ENCODE assay signal across 15 mouse cellular contexts in the genomic region with DNA sequence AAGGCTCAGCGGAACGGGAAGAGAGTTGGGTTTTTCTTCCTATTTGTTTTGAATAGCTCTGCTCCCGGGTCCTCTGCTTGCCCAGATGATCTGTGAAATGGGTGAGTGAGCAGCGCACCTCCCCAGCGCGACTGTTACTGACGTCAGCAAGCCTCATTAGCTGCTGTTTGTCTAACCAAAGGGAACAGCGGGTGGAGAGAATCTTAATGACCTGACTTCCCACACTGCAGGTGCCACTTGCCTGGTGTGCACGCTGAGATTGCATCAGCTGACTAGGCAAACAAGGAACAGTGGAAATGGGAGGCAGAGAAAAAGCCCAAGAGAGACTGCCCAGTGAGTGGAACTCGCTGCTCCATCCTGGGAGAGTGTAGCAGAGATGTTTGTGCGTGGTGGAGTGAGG. TPM values are rescaled to one million over a fixed set of nuclear protein-coding genes. Genes with fewer than 3 reads are reported as not detected.
A peak's percentile ranks its signal among the peaks of the same experiment; 100 is the strongest.
DNase-seq lines count a peak whose midpoint lies in the region; ATAC-seq and TF ChIP-seq lines count a peak whose summit lies in the region.
"Had no signal": no experiment of that assay in that cellular context is flagged by ENCODE, and none has a peak within 500 bp of the region (broad histone marks: within the 10 kb centered on the region; RNA-seq: fewer than 3 reads in every experiment).

No protein-coding gene starts in this region.

- no peak for TF ChIP-seq CTCF in kidney, postnatal 0 days (IDR thresholded peaks at IDR 0.05; ENCODE audit: low read depth)

- ATAC-seq in neural tube, embryonic 14.5 days (ENCODE audit: low read depth), result peak; percentile 28; the same call in 1 of the 2 replicates
- peak; percentile 50 for ATAC-seq in kidney, postnatal 0 days (replicated peaks; ENCODE audit: low FRiP score, low read depth)
- no peak for ATAC-seq in megakaryocyte, adult 5-6 weeks (ENCODE audit: poor library complexity, severe bottlenecking)
- ATAC-seq: forebrain, embryonic 16.5 days had no signal

- DNase-seq in neural tube, embryonic 10.5 days (ENCODE audit: extremely low spot score, low spot score), result no peak
- DNase-seq in ZHBTc4 (ENCODE audit: low read depth, low spot score), result peak; percentile 52
- peak; percentile 37 for DNase-seq in kidney, postnatal 0 days (ENCODE audit: low spot score)
- DNase-seq in c-Kit-positive CD71-positive TER-119-positive erythroid progenitor cells, embryonic 14.5 days (ENCODE audit: low spot score), result no peak
- DNase-seq in embryo, embryonic 9.5 days (ENCODE audit: extremely low spot score), result no peak
- DNase-seq: cerebellum, postnatal 25 days; gastrocnemius, postnatal 14 days; right cerebral cortex, postnatal 4 days had no signal

- H3K4me1 ChIP-seq in neural tube, embryonic 14.5 days (ENCODE audit: control insufficient read depth, insufficient read depth, low read length), result no peaks in the 10 kb centered on the region
- H3K4me1 ChIP-seq in kidney, postnatal 0 days (replicated peaks; ENCODE audit: insufficient read depth, low read length), result 0 out of 2 replicates have a peak, but pooled peaks cover 4% of the 10 kb centered on the region
- H3K4me1 ChIP-seq: limb, embryonic 13.5 days; lung, embryonic 15.5 days had no signal

- WGBS in neural tube, embryonic 14.5 days, result 47% methylated on average over 11 of the region's 11 CpGs
- WGBS in kidney, postnatal 0 days, result 37% methylated on average over 11 of the region's 11 CpGs

- H3K4me3 ChIP-seq in neural tube, embryonic 14.5 days (ENCODE audit: low read depth, low read length), result no peak overlapping the region
- no peak overlapping the region for H3K4me3 ChIP-seq in kidney, postnatal 0 days (replicated peaks; ENCODE audit: low read depth, low read length)
- H3K4me3 ChIP-seq: heart, embryonic 13.5 days; limb, embryonic 13.5 days; lung, embryonic 15.5 days had no signal

- no peaks in the 10 kb centered on the region for H3K36me3 ChIP-seq in neural tube, embryonic 14.5 days (ENCODE audit: control insufficient read depth, insufficient read depth, low read length)
- no peaks in the 10 kb centered on the region for H3K36me3 ChIP-seq in kidney, postnatal 0 days (ENCODE audit: insufficient read depth, low read length)
- H3K36me3 ChIP-seq: G1E; heart, embryonic 13.5 days; limb, embryonic 13.5 days; lung, embryonic 15.5 days had no signal

- H3K9me3 ChIP-seq in neural tube, embryonic 14.5 days (ENCODE audit: control insufficient read depth, low read length), result no peaks in the 10 kb centered on the region
- no peaks in the 10 kb centered on the region for H3K9me3 ChIP-seq in kidney, postnatal 0 days (replicated peaks; ENCODE audit: low read length)
- H3K9me3 ChIP-seq: heart, embryonic 13.5 days; limb, embryonic 13.5 days; lung, embryonic 15.5 days had no signal

- no peaks in the 10 kb centered on the region for H3K27me3 ChIP-seq in neural tube, embryonic 14.5 days (ENCODE audit: control insufficient read depth, insufficient read depth, low read length)
- H3K27me3 ChIP-seq in kidney, postnatal 0 days (ENCODE audit: insufficient read depth, low read length), result no peaks in the 10 kb centered on the region
- H3K27me3 ChIP-seq: heart, embryonic 13.5 days; limb, embryonic 13.5 days; lung, embryonic 15.5 days had no signal

- H3K27ac ChIP-seq in neural tube, embryonic 14.5 days (ENCODE audit: low read depth, low read length), result no peak overlapping the region
- no peak overlapping the region for H3K27ac ChIP-seq in kidney, postnatal 0 days
- H3K27ac ChIP-seq: heart, embryonic 13.5 days; limb, embryonic 13.5 days; lung, embryonic 15.5 days had no signal

- H3K4me2 ChIP-seq in neural tube, embryonic 14.5 days (ENCODE audit: low read depth, low read length), result no peak overlapping the region
- H3K4me2 ChIP-seq in kidney, postnatal 0 days (ENCODE audit: low read length), result no peak overlapping the region
- H3K4me2 ChIP-seq: heart, embryonic 13.5 days; limb, embryonic 13.5 days; lung, embryonic 15.5 days had no signal

- H3K9ac ChIP-seq in neural tube, embryonic 14.5 days (replicated peaks; ENCODE audit: low read depth, low read length), result no peak overlapping the region
- H3K9ac ChIP-seq in kidney, postnatal 0 days (ENCODE audit: low read depth, low read length), result no peak overlapping the region
- H3K9ac ChIP-seq: heart, embryonic 13.5 days; limb, embryonic 13.5 days; lung, embryonic 15.5 days had no signal

RNA-seq across cellular contexts. Expression of a gene that starts 25.2 kb away (rescaled TPM):
- 82.6 and 95.8 TPM in 2 replicates for polyA plus RNA-seq in neural tube, embryonic 14.5 days (2014; fragmentation: Nextera tagmentation; extraction: Ambion mirVana)
- 52.6 and 53.7 TPM in 2 replicates for polyA plus RNA-seq in kidney, postnatal 0 days (2015; fragmentation: Nextera tagmentation; extraction: Ambion mirVana)
- 107 and 122 TPM in 2 replicates for total RNA-seq in megakaryocyte, adult 5-6 weeks (2015)
- 95.1 and 116 TPM in 2 replicates for total RNA-seq in megakaryocyte, adult 5-6 weeks (2017)
- total RNA-seq: G1E had no signal
- polyA plus RNA-seq: G1E had no signal

Comparison
In these comparisons a context has a peak if more than half of its experiments do, and no peak if none do; other contexts are left out.
1. DNase-seq: peak in ZHBTc4 (single experiment) and kidney, postnatal 0 days (single experiment); none in neural tube, embryonic 10.5 days (single experiment), c-Kit-positive CD71-positive TER-119-positive erythroid progenitor cells, embryonic 14.5 days (single experiment) and embryo, embryonic 9.5 days (single experiment).